Mouse (Mus musculus): ENCODE data around the gene Ezr. TPM values are rescaled to one million over a fixed set of nuclear protein-coding genes. Genes with fewer than 3 reads are reported as not detected.
A peak's percentile ranks its signal among the peaks of the same experiment; 100 is the strongest.

The Ezr gene
- polyA plus RNA-seq, 1 experiment from 2014 or later: 289 TPM

GRCm38 (mm10) chr17:6771661-6772489, 10.7 kb downstream of the Ezr start:
- 0 out of 2 replicates have a peak overlapping the region, but pooled peaks have one; percentile 5 for H3K4me2 ChIP-seq (replicated peaks; ENCODE audit: low read depth)
- H3K9ac ChIP-seq (ENCODE audit: low read length): 0 out of 2 replicates have a peak overlapping the region, but pooled peaks have one; percentile 23
- ATAC-seq (ENCODE audit: low FRiP score, low TSS enrichment): peak; percentile 14; the same call in 1 of the 2 replicates

GRCm38 (mm10) chr17:6769602-6770001, 13.0 kb downstream of the Ezr start:
- H3K4me2 ChIP-seq (replicated peaks; ENCODE audit: low read depth): no peak overlapping the region
- H3K4me3 ChIP-seq (ENCODE audit: low read depth, low read length): no peak overlapping the region
- H3K27ac ChIP-seq (replicated peaks): no peak overlapping the region
- ATAC-seq (ENCODE audit: low FRiP score, low TSS enrichment) (no peak), DNase-seq (ENCODE audit: low spot score) (no peak)
- no peaks in the 10 kb centered on the region for H3K27me3 ChIP-seq (ENCODE audit: control insufficient read depth, insufficient read depth, low read length)
- TF ChIP-seq EP300 (optimal IDR thresholded peaks at IDR 0.05) (no peak), CTCF (IDR thresholded peaks at IDR 0.05; ENCODE audit: low read depth) (no peak)
- H3K9me3 ChIP-seq (ENCODE audit: control insufficient read depth, low read length): no peaks in the 10 kb centered on the region
- no peaks in the 10 kb centered on the region for H3K36me3 ChIP-seq (ENCODE audit: control insufficient read depth, insufficient read depth, low read length)
- no peaks in the 10 kb centered on the region for H3K4me1 ChIP-seq (replicated peaks; ENCODE audit: control insufficient read depth, insufficient read depth)
- 29% methylated on average over 4 of the region's 4 CpGs for WGBS
- H3K9ac ChIP-seq (ENCODE audit: low read length): no peak overlapping the region

More at GRCm38 (mm10) chr17:6771661-6772489, 10.7 kb downstream of the Ezr start:
- WGBS: 57% methylated on average over 16 of the region's 16 CpGs
- H3K27me3 ChIP-seq (ENCODE audit: control insufficient read depth, insufficient read depth, low read length): no peaks in the 10 kb centered on the region
- no peaks in the 10 kb centered on the region for H3K9me3 ChIP-seq (ENCODE audit: control insufficient read depth, low read length)
- DNase-seq (ENCODE audit: low spot score): no peak
- TF ChIP-seq CTCF (IDR thresholded peaks at IDR 0.05; ENCODE audit: low read depth) (no peak), EP300 (optimal IDR thresholded peaks at IDR 0.05) (no peak)
- H3K4me3 ChIP-seq (ENCODE audit: low read depth, low read length): no peak overlapping the region
- H3K27ac ChIP-seq (replicated peaks): peak overlapping the region; percentile 65
- H3K36me3 ChIP-seq (ENCODE audit: control insufficient read depth, insufficient read depth, low read length): no peaks in the 10 kb centered on the region
- no peaks in the 10 kb centered on the region for H3K4me1 ChIP-seq (replicated peaks; ENCODE audit: control insufficient read depth, insufficient read depth)

- H3K4me1 ChIP-seq (replicated peaks; ENCODE audit: control insufficient read depth, insufficient read depth): no peaks in the 10 kb centered on the region
- H3K4me2 ChIP-seq (replicated peaks; ENCODE audit: low read depth): no peak overlapping the region
- no peaks in the 10 kb centered on the region for H3K9me3 ChIP-seq (ENCODE audit: control insufficient read depth, low read length)
- 68% methylated on average over 5 of the region's 5 CpGs for WGBS
- DNase-seq (ENCODE audit: low spot score) (no peak), ATAC-seq (ENCODE audit: low FRiP score, low TSS enrichment) (no peak)
- H3K36me3 ChIP-seq (ENCODE audit: control insufficient read depth, insufficient read depth, low read length): no peaks in the 10 kb centered on the region
- H3K27me3 ChIP-seq (ENCODE audit: control insufficient read depth, insufficient read depth, low read length): no peaks in the 10 kb centered on the region
- no peak overlapping the region for H3K9ac ChIP-seq (ENCODE audit: low read length)
- H3K4me3 ChIP-seq (ENCODE audit: low read depth, low read length): no peak overlapping the region
- no peak for TF ChIP-seq CTCF (IDR thresholded peaks at IDR 0.05; ENCODE audit: low read depth)
- TF ChIP-seq EP300 (optimal IDR thresholded peaks at IDR 0.05): no peak
- peak overlapping the region; percentile 45; the same call in 1 of the 2 replicates for H3K27ac ChIP-seq (replicated peaks)
Measured at GRCm38 (mm10) chr17:6768301-6768788, 14.2 kb downstream of the Ezr start.

- Histone ChIP-seq H3K4me2 (replicated peaks; ENCODE audit: low read depth) (no peak overlapping the region), H3K9ac (ENCODE audit: low read length) (no peak overlapping the region), H3K4me1 (replicated peaks; ENCODE audit: control insufficient read depth, insufficient read depth) (no peaks in the 10 kb centered on the region), H3K27me3 (ENCODE audit: control insufficient read depth, insufficient read depth, low read length) (no peaks in the 10 kb centered on the region), H3K36me3 (ENCODE audit: control insufficient read depth, insufficient read depth, low read length) (no peaks in the 10 kb centered on the region), H3K9me3 (ENCODE audit: control insufficient read depth, low read length) (no peaks in the 10 kb centered on the region), H3K4me3 (ENCODE audit: low read depth, low read length) (no peak overlapping the region), H3K27ac (replicated peaks) (0 out of 2 replicates have a peak overlapping the region, but pooled peaks have one; percentile 35)
- DNase-seq (ENCODE audit: low spot score): no peak
- TF ChIP-seq EP300 (optimal IDR thresholded peaks at IDR 0.05) (no peak), CTCF (IDR thresholded peaks at IDR 0.05; ENCODE audit: low read depth) (no peak)
- ATAC-seq (ENCODE audit: low FRiP score, low TSS enrichment): peak; percentile 36; the same call in 1 of the 2 replicates
- WGBS: 53% methylated on average over 5 of the region's 5 CpGs
Measured at GRCm38 (mm10) chr17:6767771-6768170, 14.8 kb downstream of the Ezr start.

- no peak overlapping the region for H3K4me2 ChIP-seq (replicated peaks; ENCODE audit: low read depth)
- no peak for TF ChIP-seq CTCF (IDR thresholded peaks at IDR 0.05; ENCODE audit: low read depth)
- TF ChIP-seq EP300 (optimal IDR thresholded peaks at IDR 0.05): no peak
- no peaks in the 10 kb centered on the region for H3K27me3 ChIP-seq (ENCODE audit: control insufficient read depth, insufficient read depth, low read length)
- H3K9ac ChIP-seq (ENCODE audit: low read length): no peak overlapping the region
- H3K27ac ChIP-seq (replicated peaks): peak overlapping the region; percentile 35; the same call in 1 of the 2 replicates
- no peaks in the 10 kb centered on the region for H3K4me1 ChIP-seq (replicated peaks; ENCODE audit: control insufficient read depth, insufficient read depth)
- H3K36me3 ChIP-seq (ENCODE audit: control insufficient read depth, insufficient read depth, low read length): no peaks in the 10 kb centered on the region
- DNase-seq (ENCODE audit: low spot score) (peak; percentile 67), ATAC-seq (ENCODE audit: low FRiP score, low TSS enrichment) (peak; percentile 79)
- H3K9me3 ChIP-seq (ENCODE audit: control insufficient read depth, low read length): no peaks in the 10 kb centered on the region
- 41% methylated on average over 4 of the region's 4 CpGs for WGBS
- no peak overlapping the region for H3K4me3 ChIP-seq (ENCODE audit: low read depth, low read length)
Measured at GRCm38 (mm10) chr17:6766823-6767222, 15.8 kb downstream of the Ezr start.

GRCm38 (mm10) chr17:6765886-6766285, 16.7 kb downstream of the Ezr start:
- DNase-seq (ENCODE audit: low spot score) (no peak), ATAC-seq (ENCODE audit: low FRiP score, low TSS enrichment) (no peak)
- TF ChIP-seq EP300 (optimal IDR thresholded peaks at IDR 0.05) (no peak), CTCF (IDR thresholded peaks at IDR 0.05; ENCODE audit: low read depth) (no peak)
- no peak overlapping the region for H3K9ac ChIP-seq (ENCODE audit: low read length)
- 0 out of 2 replicates have a peak overlapping the region, but pooled peaks have one; percentile 1 for H3K27ac ChIP-seq (replicated peaks)
- no peak overlapping the region for H3K4me2 ChIP-seq (replicated peaks; ENCODE audit: low read depth)
- no peaks in the 10 kb centered on the region for H3K36me3 ChIP-seq (ENCODE audit: control insufficient read depth, insufficient read depth, low read length)
- H3K4me1 ChIP-seq (replicated peaks; ENCODE audit: control insufficient read depth, insufficient read depth): no peaks in the 10 kb centered on the region
- H3K4me3 ChIP-seq (ENCODE audit: low read depth, low read length): no peak overlapping the region
- no peaks in the 10 kb centered on the region for H3K9me3 ChIP-seq (ENCODE audit: control insufficient read depth, low read length)
- H3K27me3 ChIP-seq (ENCODE audit: control insufficient read depth, insufficient read depth, low read length): no peaks in the 10 kb centered on the region
- 38% methylated on average over 2 of the region's 2 CpGs for WGBS

Measured in stomach, postnatal 0 days (tissue).